Mouse (Mus musculus): ENCODE results near the gene Man2a2. TPM values are rescaled to one million over a fixed set of nuclear protein-coding genes. Genes with fewer than 3 reads are reported as not detected.

Man2a2 gene
- polyA plus RNA-seq, 1 experiment from 2014 or later: 20.2 TPM

DNA sequence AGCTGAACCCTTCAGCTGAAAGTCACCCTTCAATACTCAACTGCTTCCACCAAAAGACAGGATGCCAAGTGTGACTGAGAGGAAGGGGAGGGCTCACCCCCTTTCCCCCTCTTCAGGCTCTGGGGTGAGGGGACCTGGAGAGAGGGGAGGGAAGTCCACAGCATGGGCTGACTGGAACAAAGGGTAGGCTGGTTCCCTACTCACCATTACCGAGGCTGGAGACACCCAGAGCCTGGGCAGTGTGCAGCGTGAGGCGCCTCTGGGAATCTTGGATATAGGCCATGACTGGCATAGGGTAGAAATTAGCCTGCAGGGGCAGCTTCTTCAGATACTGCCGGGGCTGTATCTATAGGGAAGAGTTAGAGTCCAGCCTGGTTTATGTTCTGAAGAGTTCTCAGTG, 13.1 kb downstream of the Man2a2 start:
- peaks cover 18% of the 10 kb centered on the region for H3K4me1 ChIP-seq
- 64% methylated on average over 4 of the region's 4 CpGs for WGBS
- peaks cover 95% of the 10 kb centered on the region for H3K36me3 ChIP-seq (replicated peaks)

DNA sequence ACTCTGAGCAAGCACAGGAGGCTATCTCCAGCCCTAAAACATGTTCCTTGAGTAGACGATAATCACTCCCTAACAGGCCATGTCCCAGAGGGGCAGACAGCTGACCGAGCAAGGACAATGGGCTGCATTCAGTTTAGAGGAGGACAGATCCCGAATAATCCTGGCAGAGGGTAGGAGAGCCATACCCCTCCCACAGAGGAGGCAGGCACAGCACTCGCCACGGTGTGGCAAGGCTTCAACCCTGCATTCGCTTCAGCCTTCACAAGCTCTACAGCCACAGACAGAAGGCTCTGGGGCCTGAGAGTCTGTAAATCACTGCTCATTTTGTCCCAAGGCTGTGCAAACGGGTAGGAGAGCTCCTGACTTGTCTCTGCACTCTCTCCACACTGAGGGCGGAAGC, 14.0 kb downstream of the Man2a2 start:
- Histone ChIP-seq H3K4me1 (peaks cover 18% of the 10 kb centered on the region), H3K27ac (replicated peaks) (peak overlapping the region; percentile 72), H3K4me3 (no peak overlapping the region), H3K9me3 (no peaks in the 10 kb centered on the region), H3K36me3 (replicated peaks) (peaks cover 95% of the 10 kb centered on the region), H3K27me3 (replicated peaks; ENCODE audit: low read depth, poor library complexity, severe bottlenecking) (no peaks in the 10 kb centered on the region)
- 26% methylated on average over 8 of the region's 8 CpGs for WGBS
- DNase-seq (ENCODE audit: low spot score): peak; percentile 42

More for the DNA sequence above, 13.1 kb downstream of the Man2a2 start:
- Histone ChIP-seq H3K4me3 (no peak overlapping the region), H3K27me3 (replicated peaks; ENCODE audit: low read depth, poor library complexity, severe bottlenecking) (no peaks in the 10 kb centered on the region), H3K27ac (replicated peaks) (0 out of 2 replicates have a peak overlapping the region, but pooled peaks have one; percentile 24), H3K9me3 (no peaks in the 10 kb centered on the region)
- no peak for DNase-seq (ENCODE audit: low spot score)

DNA sequence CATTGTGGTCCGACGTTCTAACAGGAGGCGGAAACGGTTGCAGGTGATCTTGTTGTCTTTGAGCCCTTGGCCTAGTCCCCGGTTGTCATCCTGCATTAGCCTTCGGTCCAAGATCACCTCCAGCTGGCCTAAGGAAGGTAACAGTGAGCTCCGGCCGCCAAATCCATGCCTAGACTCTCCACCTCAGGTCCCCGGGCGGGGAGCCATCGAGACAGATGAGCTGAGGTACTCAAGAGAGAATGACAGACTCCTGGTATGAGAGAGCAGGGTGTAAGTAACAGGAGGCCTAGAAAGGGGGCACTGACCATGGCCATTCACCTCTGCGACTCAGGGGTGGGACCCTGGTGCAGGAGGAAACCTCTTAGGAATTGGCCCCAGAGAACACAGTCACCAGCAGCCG, 14.8 kb downstream of the Man2a2 start:
- no peaks in the 10 kb centered on the region for H3K27me3 ChIP-seq (replicated peaks; ENCODE audit: low read depth, poor library complexity, severe bottlenecking)
- H3K9me3 ChIP-seq: no peaks in the 10 kb centered on the region
- peaks cover 93% of the 10 kb centered on the region for H3K36me3 ChIP-seq (replicated peaks)
- H3K4me3 ChIP-seq: no peak overlapping the region
- 80% methylated on average over 13 of the region's 13 CpGs for WGBS
- peaks cover 18% of the 10 kb centered on the region for H3K4me1 ChIP-seq
- H3K27ac ChIP-seq (replicated peaks): peak overlapping the region; percentile 72; the same call in 1 of the 2 replicates
- DNase-seq (ENCODE audit: low spot score): no peak

DNA sequence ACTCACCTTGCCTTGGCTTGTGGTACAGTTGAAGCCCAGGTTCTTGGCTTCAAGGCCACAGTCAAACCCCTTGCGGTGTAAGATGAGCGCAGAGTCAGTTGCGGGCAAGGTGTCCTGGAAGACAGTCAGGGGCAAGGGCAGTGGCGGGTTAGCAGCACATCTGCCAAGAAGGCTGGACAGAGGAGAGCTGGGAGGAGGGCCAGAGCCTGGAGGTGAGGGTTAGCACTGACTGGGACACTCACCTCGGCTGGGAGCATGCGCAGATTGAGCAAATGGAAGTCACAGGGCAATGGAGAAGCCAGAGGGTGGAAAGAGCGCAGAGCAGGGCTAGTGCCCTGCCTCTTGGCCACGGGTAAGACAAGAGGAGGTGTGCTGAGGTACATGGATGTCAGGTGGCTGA, 18.3 kb downstream of the Man2a2 start:
- WGBS: 93% methylated on average over 8 of the region's 8 CpGs
- Histone ChIP-seq H3K4me1 (peaks cover 25% of the 10 kb centered on the region), H3K4me3 (no peak overlapping the region), H3K9me3 (no peaks in the 10 kb centered on the region), H3K27me3 (replicated peaks; ENCODE audit: low read depth, poor library complexity, severe bottlenecking) (no peaks in the 10 kb centered on the region), H3K27ac (replicated peaks) (no peak overlapping the region), H3K36me3 (replicated peaks) (peaks cover 79% of the 10 kb centered on the region)
- DNase-seq (ENCODE audit: low spot score): no peak

DNA sequence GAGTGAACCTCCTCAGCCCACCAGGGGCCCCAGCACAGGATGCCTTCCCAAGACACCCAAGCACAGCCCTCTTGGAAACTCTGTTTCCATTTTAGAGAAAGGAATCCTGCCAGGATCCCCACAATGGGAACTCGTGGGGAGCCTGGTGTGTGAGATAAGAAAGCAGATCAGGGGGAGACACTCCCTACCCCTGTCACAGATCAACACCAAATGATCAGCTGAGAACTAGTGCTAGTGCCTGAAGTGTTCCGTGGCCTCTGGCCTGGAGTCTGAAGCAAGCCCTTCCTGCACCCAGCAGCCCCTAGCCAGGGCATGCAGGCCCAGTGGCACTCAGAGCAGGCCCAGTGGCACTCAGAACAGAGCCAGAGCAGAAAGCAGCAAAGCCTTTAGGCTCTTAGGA, 20.4 kb downstream of the Man2a2 start:
- no peak overlapping the region for H3K27ac ChIP-seq (replicated peaks)
- H3K27me3 ChIP-seq (replicated peaks; ENCODE audit: low read depth, poor library complexity, severe bottlenecking): no peaks in the 10 kb centered on the region
- peaks cover 58% of the 10 kb centered on the region for H3K36me3 ChIP-seq (replicated peaks)
- H3K9me3 ChIP-seq: no peaks in the 10 kb centered on the region
- no peak overlapping the region for H3K4me3 ChIP-seq
- peaks cover 17% of the 10 kb centered on the region for H3K4me1 ChIP-seq
- WGBS: 81% methylated on average over 2 of the region's 2 CpGs
- no peak for DNase-seq (ENCODE audit: low spot score)

DNA sequence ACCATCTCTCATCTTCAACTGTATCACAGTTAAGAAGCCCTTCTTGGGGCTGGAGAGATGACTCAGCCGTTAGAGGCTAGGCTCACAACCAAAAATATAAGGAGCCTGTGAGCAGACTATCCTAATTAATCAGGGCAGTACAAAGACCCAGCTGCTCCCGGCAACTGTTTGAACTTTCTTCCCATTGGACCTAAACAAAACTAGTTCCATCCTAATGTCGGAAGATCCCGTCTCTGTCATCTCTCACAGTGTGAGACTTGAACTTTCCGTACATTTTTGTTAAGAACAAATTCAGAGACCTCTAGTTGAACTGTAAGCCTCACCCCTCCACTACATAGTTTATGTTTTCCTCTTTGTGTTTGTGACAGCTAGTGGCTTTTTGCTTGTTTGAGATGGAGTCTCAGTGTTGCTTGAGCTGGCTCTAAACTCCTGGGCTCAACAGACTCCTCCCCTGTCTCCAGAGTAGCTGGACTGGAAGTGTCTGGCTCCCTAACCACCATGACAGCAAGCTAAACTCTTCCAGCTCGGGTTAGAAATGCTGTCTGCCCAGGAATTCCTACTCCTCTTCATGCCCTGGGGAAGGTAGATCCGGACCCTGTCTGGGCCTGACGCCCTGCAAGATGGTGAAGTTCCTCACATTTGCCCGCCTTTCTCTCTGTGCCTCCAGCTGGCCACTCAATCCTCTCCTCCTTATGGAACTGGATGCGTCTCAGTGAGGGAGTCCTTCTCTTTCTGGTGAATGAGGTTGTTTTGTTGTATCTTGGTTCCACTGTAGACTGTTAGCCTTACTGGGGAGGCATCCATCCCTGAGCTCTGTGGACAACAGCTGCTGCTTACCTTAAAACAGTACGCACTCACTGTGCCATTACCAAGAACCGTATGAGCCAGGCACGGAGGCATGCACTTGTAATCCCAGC, 23.2 kb downstream of the Man2a2 start:
- H3K9me3 ChIP-seq: no peaks in the 10 kb centered on the region
- DNase-seq (ENCODE audit: low spot score): no peak
- H3K27ac ChIP-seq (replicated peaks): no peak overlapping the region
- no peak overlapping the region for H3K4me3 ChIP-seq
- WGBS: 70% methylated on average over 13 of the region's 13 CpGs
- H3K27me3 ChIP-seq (replicated peaks; ENCODE audit: low read depth, poor library complexity, severe bottlenecking): no peaks in the 10 kb centered on the region
- peaks cover 25% of the 10 kb centered on the region for H3K4me1 ChIP-seq
- peaks cover 40% of the 10 kb centered on the region for H3K36me3 ChIP-seq (replicated peaks)

DNA sequence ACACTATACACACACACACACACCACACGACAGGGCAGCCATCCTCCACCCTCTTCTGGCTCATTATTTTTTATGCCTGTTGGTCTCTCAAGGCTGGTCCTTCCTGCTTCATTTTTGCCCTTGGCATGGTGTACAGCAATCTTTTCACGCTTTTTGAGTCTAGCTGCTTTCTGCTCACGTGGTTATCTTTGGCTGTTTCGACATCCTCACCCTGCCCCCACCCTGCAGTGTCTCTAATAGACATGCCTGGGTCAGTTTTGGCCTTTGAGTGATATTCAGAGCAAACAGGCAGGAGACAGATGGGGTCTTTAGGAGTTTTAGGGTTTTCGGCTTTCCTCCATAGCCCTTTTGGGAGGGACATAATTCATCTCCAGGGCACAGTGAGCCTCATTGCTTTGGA, 24.3 kb downstream of the Man2a2 start:
- Histone ChIP-seq H3K4me3 (no peak overlapping the region), H3K4me1 (peaks cover 30% of the 10 kb centered on the region), H3K36me3 (replicated peaks) (peaks cover 30% of the 10 kb centered on the region), H3K27me3 (replicated peaks; ENCODE audit: low read depth, poor library complexity, severe bottlenecking) (peaks cover 5% of the 10 kb centered on the region), H3K27ac (replicated peaks) (no peak overlapping the region), H3K9me3 (no peaks in the 10 kb centered on the region)
- 93% methylated on average over 5 of the region's 5 CpGs for WGBS
- DNase-seq (ENCODE audit: low spot score): no peak

DNA sequence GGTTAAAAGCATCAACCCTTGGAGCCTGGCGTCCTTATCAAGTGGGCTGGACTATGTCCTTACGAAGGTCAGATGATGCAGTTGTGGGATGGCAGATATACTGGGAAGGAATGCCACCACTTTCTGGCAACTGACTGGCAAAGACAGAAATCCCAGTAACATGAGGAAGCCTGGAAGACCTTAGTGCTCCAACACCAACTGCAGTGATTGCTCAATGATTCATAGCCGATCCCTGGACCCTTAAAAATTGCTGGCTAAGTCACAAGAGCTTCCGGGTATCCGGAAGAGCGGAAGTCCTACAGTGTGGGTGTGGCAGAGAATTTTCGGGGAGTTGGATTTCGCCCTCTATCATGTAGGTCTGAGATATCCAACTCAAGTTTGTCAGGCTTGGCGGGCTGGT, 25.0 kb downstream of the Man2a2 start:
- Histone ChIP-seq H3K4me1 (peaks cover 34% of the 10 kb centered on the region), H3K36me3 (replicated peaks) (peaks cover 24% of the 10 kb centered on the region), H3K9me3 (no peaks in the 10 kb centered on the region), H3K27ac (replicated peaks) (no peak overlapping the region), H3K4me3 (no peak overlapping the region), H3K27me3 (replicated peaks; ENCODE audit: low read depth, poor library complexity, severe bottlenecking) (peaks cover 12% of the 10 kb centered on the region)
- DNase-seq (ENCODE audit: low spot score): no peak
- 92% methylated on average over 9 of the region's 9 CpGs for WGBS

DNA sequence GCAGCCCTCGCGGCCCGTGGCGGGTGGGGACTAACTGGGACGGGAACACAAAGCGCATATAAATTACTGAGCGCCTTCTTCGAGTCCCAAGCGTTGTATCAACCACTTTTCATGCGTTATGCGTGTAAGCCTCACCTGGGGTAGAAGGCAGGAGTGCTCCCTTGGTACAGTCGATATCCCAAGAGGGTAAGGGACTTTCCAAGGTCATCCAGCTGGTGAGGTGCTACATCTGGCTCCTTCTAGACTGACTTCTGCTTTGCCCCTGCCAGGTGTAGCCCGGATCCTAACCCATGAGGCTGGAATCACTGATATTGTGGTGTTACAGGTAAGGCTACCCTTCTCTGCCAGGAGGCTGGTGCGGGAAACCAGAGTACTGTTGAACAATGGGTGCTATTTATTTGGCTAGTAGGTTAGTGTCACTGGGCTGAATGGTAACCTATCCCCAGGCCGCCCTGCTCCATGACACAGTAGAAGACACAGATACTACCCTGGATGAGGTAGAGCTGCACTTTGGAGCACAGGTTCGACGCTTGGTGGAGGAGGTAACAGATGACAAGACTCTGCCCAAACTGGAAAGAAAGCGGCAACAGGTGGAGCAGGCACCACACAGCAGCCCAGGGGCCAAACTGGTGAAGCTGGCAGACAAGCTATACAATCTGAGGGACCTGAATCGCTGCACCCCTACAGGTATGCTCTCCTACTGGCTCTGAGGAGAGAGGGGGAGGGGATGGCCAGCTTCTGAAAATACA, 27.7 kb downstream of the Man2a2 start:
- WGBS: 26% methylated on average over 19 of the region's 19 CpGs
- peak overlapping the region; percentile 73 for H3K4me3 ChIP-seq
- H3K27me3 ChIP-seq (replicated peaks; ENCODE audit: low read depth, poor library complexity, severe bottlenecking): peaks cover 12% of the 10 kb centered on the region
- no peak for DNase-seq (ENCODE audit: low spot score)
- peak overlapping the region; percentile 91 for H3K27ac ChIP-seq (replicated peaks)
- H3K4me1 ChIP-seq: peaks cover 49% of the 10 kb centered on the region
- peaks cover 6% of the 10 kb centered on the region for H3K36me3 ChIP-seq (replicated peaks)
- no peaks in the 10 kb centered on the region for H3K9me3 ChIP-seq

DNA sequence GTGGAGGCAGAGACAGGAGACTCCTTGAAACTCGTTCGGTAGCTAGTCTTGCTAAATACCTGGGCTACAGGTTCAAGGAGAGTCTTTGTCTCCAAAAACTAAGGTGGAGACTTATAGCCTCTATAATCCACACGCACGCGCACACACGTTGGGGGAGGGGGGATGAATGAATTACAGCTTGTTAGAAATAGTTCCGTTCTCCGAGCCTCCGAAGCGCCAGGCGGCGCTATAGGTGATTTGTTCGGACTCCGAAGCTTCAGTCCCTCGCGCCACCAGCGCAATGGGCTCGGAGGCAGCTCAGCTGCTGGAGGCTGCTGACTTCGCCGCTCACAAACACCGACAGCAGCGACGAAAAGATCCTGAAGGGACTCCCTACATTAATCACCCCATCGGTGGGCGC, 28.3 kb downstream of the Man2a2 start, which contains the start of gene Hddc3:
Gene Hddc3 (plus strand): TSS at position 247 of the 400 bp plus-strand sequence.
- no peaks in the 10 kb centered on the region for H3K9me3 ChIP-seq
- WGBS: 1% methylated on average over 25 of the region's 25 CpGs
- peaks cover 12% of the 10 kb centered on the region for H3K27me3 ChIP-seq (replicated peaks; ENCODE audit: low read depth, poor library complexity, severe bottlenecking)
- peaks cover 11% of the 10 kb centered on the region for H3K36me3 ChIP-seq (replicated peaks)
- H3K27ac ChIP-seq (replicated peaks): peak within 1 kb of the TSS; percentile 91
- H3K4me3 ChIP-seq: peak within 1 kb of the TSS; percentile 73
- peak; percentile 94 for DNase-seq (ENCODE audit: low spot score)
- H3K4me1 ChIP-seq: peaks cover 47% of the 10 kb centered on the region

DNA sequence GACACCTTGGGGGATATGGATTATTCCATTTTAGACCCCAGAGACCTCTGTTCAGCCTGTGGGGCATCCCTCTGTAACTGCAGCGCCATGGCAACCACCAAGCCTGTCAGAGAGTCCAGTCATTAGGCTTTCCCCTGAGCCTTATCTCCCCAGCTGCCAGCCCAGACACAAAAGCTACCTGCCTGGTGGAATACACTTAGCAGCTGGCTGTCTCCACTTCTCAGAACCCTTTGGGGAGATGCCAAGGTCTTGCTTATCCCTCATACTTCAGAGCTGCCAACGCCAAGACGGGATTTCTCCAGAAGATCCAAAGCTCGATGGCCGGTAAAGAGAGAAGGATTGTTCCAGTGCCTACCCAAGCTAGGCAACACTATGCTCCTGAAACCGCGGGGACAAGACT, 29.4 kb downstream of the Man2a2 start:
- Histone ChIP-seq H3K27ac (replicated peaks) (no peak overlapping the region), H3K27me3 (replicated peaks; ENCODE audit: low read depth, poor library complexity, severe bottlenecking) (peaks cover 12% of the 10 kb centered on the region), H3K36me3 (replicated peaks) (peaks cover 21% of the 10 kb centered on the region), H3K9me3 (no peaks in the 10 kb centered on the region), H3K4me3 (no peak overlapping the region), H3K4me1 (peaks cover 41% of the 10 kb centered on the region)
- 79% methylated on average over 7 of the region's 7 CpGs for WGBS
- no peak for DNase-seq (ENCODE audit: low spot score)

DNA sequence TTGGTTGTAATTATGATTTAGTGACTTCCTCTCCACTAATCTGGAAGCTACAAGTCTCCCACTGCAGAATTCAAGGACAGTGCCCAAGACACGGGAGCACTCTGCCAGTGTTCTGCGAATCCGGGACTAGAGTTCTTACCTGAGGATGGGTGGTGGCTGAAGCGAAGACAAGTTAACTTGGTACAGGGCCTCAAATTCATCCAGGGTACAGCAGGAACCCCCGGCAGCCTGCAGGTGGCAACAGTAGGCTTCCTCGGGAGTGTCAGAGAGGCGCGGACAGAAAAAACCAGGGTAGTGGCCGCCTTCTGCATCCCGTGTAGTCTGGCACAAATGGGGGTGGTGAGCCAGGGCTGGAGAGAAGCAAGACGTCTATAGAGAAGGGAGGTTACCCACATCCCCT, 30.4 kb downstream of the Man2a2 start, which contains the start of gene Unc45a:
Gene Unc45a (minus strand): TSS at position 213 of the 400 bp plus-strand sequence.
- Histone ChIP-seq H3K4me1 (peaks cover 41% of the 10 kb centered on the region), H3K9me3 (no peaks in the 10 kb centered on the region), H3K4me3 (peak within 1 kb of the TSS; percentile 79), H3K27me3 (replicated peaks; ENCODE audit: low read depth, poor library complexity, severe bottlenecking) (peaks cover 12% of the 10 kb centered on the region), H3K36me3 (replicated peaks) (peaks cover 31% of the 10 kb centered on the region), H3K27ac (replicated peaks) (peak within 1 kb of the TSS; percentile 88)
- peak; percentile 86 for DNase-seq (ENCODE audit: low spot score)
- whole genome bisulfite sequencing: 3% methylated on average over 11 of the region's 11 CpGs
